Mouse (Mus musculus) megakaryocyte, embryonic 14.5 days (primary cell): ENCODE results near the gene Zfp787. TPM values are rescaled to one million over a fixed set of nuclear protein-coding genes. Genes with fewer than 3 reads are reported as not detected.

Experiments used
- H3K27me3 ChIP-seq: replicated peaks from 2 replicates; pipeline ENCODE3; 2012; ENCODE audit warnings: inconsistent platforms
- H3K36me3 ChIP-seq: replicated peaks from 2 replicates; pipeline ENCODE3; 2012; ENCODE audit warnings: low read length, inconsistent platforms, mixed read lengths
- H3K4me1 ChIP-seq: 2 replicates; pipeline ENCODE4 v1.6.1; 2012; ENCODE audit warnings: inconsistent platforms
- H3K4me3 ChIP-seq: replicated peaks from 2 replicates; pipeline ENCODE3; 2012; ENCODE audit warnings: moderate library complexity, mild to moderate bottlenecking, inconsistent platforms
- H3K9me3 ChIP-seq: 2 replicates; pipeline ENCODE4 v1.6.1; 2012; ENCODE audit warnings: inconsistent platforms
- FLI1 ChIP-seq: IDR thresholded peaks from 2 replicates; pipeline ENCODE4 v1.6.1; 2012; ENCODE audit warnings: low read length, inconsistent platforms, mixed read lengths
- GATA1 ChIP-seq: IDR thresholded peaks from 3 replicates; pipeline ENCODE4 v1.6.1; 2012; ENCODE audit warnings: mixed read lengths, low read length, inconsistent platforms, borderline replicate concordance
- polyA plus RNA-seq: library from polyadenylated mRNA; stranded (reverse); fragments of >175 nt; gene quantifications from 2 replicates; pipeline ENCODE4 v1.2.3, GENCODE M21; 2012; ENCODE audit warnings: low replicate concordance; ENCODE audit not compliant: insufficient read depth

Gene Zfp787
- polyA plus RNA-seq, 1 experiment = 31.0 TPM

- Histone ChIP-seq H3K4me3 (peak overlapping the region; percentile 23), H3K9me3 (no peaks in the 10 kb centered on the region), H3K36me3 (peaks cover 5% of the 10 kb centered on the region), H3K27me3 (no peaks in the 10 kb centered on the region), H3K4me1 (peaks cover 45% of the 10 kb centered on the region)
- no peak for TF ChIP-seq FLI1
- no peak for TF ChIP-seq GATA1
These were observed 14.6 kb upstream of the Zfp787 start for GRCm38 (mm10) chr7:6170391-6170790.

DNA sequence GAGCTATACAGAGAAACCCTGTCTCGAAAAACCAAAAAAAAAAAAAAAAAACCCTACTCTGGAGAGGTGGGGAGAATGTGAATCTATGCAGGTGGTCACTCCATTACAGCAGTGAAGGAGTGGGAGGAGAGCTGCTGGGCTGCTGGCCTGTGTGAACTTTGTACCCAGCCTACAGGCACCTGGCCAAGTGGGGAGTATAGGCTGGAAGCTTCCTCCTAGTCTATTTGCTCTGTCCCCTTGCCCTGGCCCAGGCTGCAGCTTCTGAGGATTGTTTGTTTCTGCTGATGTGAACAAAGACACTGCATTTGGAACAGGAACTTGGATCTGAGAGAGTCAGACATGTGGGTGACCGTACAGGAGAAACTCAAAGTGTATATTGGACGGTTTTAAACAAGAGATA lies 13.6 kb upstream of the Zfp787 start:
- H3K4me3 ChIP-seq = no peak overlapping the region
- no peaks in the 10 kb centered on the region for H3K36me3 ChIP-seq
- no peak for TF ChIP-seq GATA1
- TF ChIP-seq FLI1 = no peak
- no peaks in the 10 kb centered on the region for H3K27me3 ChIP-seq
- peaks cover 36% of the 10 kb centered on the region for H3K4me1 ChIP-seq
- H3K9me3 ChIP-seq = no peaks in the 10 kb centered on the region

DNA sequence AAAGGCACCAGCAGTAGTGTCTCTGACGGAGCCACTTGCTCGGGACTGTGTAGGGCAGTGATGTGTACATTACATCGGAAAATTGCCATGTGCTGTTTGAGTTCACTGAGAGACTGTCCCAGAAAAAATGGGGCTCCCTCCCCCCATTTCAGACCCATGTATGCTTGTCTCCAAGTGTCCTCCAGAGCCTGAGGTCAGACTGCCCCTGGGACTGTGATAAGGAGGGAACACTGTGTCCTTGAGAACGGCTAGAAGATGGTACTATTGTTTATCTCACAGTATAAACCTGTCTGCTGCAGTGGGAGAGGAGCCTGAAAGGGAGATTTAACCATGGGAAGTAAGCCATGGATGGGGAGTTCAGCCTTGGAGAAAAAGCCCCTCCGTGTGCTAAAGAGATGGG lies 8.9 kb upstream of the Zfp787 start:
- TF ChIP-seq FLI1 = no peak
- TF ChIP-seq GATA1 = no peak
- no peak overlapping the region for H3K4me3 ChIP-seq
- peaks cover 7% of the 10 kb centered on the region for H3K36me3 ChIP-seq
- no peaks in the 10 kb centered on the region for H3K27me3 ChIP-seq
- peaks cover under 1% of the 10 kb centered on the region; the same call in 1 of the 2 replicates for H3K4me1 ChIP-seq
- peaks cover 4% of the 10 kb centered on the region; the same call in 1 of the 2 replicates for H3K9me3 ChIP-seq

- H3K27me3 ChIP-seq = no peaks in the 10 kb centered on the region
- H3K36me3 ChIP-seq = peaks cover 7% of the 10 kb centered on the region
- H3K4me3 ChIP-seq = no peak overlapping the region
- H3K4me1 ChIP-seq = peaks cover 21% of the 10 kb centered on the region
- peaks cover 4% of the 10 kb centered on the region; the same call in 1 of the 2 replicates for H3K9me3 ChIP-seq
- TF ChIP-seq FLI1 (no peak), GATA1 (no peak)
These were observed 6.4 kb upstream of the Zfp787 start for GRCm38 (mm10) chr7:6162172-6162571.

DNA sequence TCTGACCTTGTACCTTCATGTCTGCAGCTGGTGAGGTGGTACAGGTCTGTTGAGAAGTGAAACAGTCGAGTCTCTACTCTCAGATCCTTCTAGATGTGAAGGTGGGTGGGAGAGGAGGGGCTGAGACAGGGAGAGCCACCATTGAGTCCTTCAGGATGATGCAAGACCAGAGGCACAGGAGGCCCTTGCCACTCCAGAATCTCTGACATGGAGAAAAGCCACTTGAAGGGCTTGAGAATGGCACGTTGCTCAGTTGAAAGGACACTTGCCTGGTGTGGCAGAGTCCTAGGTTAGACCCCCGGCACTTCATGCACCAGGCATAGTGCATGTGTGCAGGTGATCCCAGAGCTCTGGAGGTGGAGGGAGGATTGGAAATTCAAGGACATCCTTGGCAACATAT lies 5.7 kb upstream of the Zfp787 start:
- Histone ChIP-seq H3K9me3 (peaks cover 4% of the 10 kb centered on the region; the same call in 1 of the 2 replicates), H3K4me3 (no peak overlapping the region), H3K27me3 (no peaks in the 10 kb centered on the region), H3K36me3 (peaks cover 7% of the 10 kb centered on the region), H3K4me1 (peaks cover 28% of the 10 kb centered on the region)
- TF ChIP-seq GATA1 (no peak), FLI1 (no peak)

DNA sequence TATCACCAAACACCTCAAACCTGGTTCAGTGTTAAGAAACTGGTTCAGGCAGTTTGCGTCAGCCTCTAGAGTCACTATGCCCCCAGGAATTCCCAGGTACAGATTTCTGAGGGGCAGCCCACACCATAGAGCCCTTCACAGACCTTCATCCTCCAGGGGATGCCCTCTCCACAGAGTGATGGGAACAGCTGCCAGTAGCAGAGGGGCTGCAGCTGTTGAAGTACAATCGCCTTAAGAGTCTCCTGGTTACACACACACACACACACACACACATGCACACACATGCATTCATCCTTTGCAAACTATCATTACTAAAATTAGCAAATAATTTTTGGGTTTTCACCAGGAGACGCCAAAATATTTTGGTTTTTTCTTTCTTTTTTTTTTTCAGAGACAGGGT lies 3.8 kb upstream of the Zfp787 start:
- peaks cover 36% of the 10 kb centered on the region for H3K4me1 ChIP-seq
- H3K27me3 ChIP-seq = no peaks in the 10 kb centered on the region
- peaks cover 4% of the 10 kb centered on the region; the same call in 1 of the 2 replicates for H3K9me3 ChIP-seq
- TF ChIP-seq GATA1 (no peak), FLI1 (no peak)
- H3K36me3 ChIP-seq = peaks cover 7% of the 10 kb centered on the region
- no peak overlapping the region for H3K4me3 ChIP-seq

DNA sequence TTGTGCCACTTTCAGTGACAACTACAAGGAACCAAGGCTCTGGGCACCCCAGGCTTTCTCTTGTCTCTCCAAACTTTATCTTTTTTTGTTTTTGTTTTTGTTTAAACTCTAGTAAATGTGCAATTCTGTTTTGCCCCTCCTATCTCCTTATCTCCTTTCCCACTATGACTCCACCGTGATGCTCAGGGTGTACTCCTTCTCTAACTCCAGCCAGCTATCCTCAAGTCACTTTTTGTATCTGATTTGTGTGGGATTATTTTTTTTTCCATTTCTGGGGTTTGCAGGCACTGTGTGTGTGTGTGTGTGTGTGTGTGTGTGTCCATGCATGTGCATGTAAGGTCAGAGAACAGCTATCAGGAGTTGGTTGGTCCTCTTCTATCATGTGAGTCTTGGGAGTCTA lies 1.7 kb upstream of the Zfp787 start:
- Histone ChIP-seq H3K27me3 (no peaks in the 10 kb centered on the region), H3K4me1 (peaks cover 57% of the 10 kb centered on the region), H3K9me3 (peaks cover 3% of the 10 kb centered on the region; the same call in 1 of the 2 replicates), H3K36me3 (peaks cover 6% of the 10 kb centered on the region), H3K4me3 (peak overlapping the region; percentile 18)
- TF ChIP-seq GATA1 (no peak), FLI1 (no peak)

DNA sequence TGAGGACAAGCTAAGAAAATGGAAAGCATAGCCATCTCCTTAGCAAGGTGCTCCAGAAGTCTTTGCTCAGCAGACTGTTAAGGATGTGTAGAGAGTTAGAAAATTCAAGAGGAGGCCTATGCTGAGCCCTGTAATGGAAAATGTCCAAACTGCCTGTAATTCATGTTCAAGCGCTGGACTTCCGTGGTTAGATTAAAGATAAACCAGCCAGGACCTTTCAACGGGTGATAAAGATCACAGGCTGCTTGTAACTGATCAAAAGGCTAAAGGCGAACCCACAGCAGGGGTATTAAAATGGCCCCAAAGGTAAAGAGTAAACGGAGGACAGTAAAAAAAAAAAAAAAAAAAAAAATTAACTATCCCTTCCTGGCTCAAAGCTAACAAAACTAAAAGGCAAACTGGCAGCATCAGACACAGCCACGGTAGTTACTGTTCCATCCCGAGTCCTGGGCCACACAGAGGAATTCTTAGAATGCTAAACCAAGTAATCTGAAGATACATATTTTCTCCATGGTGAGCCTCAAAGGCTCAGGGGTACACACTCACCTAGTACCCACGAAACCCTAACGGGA lies 1.2 kb upstream of the Zfp787 start:
- Histone ChIP-seq H3K4me1 (peaks cover 62% of the 10 kb centered on the region), H3K4me3 (peak overlapping the region; percentile 92), H3K36me3 (peaks cover 3% of the 10 kb centered on the region), H3K9me3 (no peaks in the 10 kb centered on the region), H3K27me3 (no peaks in the 10 kb centered on the region)
- TF ChIP-seq GATA1 (no peak), FLI1 (no peak)

DNA sequence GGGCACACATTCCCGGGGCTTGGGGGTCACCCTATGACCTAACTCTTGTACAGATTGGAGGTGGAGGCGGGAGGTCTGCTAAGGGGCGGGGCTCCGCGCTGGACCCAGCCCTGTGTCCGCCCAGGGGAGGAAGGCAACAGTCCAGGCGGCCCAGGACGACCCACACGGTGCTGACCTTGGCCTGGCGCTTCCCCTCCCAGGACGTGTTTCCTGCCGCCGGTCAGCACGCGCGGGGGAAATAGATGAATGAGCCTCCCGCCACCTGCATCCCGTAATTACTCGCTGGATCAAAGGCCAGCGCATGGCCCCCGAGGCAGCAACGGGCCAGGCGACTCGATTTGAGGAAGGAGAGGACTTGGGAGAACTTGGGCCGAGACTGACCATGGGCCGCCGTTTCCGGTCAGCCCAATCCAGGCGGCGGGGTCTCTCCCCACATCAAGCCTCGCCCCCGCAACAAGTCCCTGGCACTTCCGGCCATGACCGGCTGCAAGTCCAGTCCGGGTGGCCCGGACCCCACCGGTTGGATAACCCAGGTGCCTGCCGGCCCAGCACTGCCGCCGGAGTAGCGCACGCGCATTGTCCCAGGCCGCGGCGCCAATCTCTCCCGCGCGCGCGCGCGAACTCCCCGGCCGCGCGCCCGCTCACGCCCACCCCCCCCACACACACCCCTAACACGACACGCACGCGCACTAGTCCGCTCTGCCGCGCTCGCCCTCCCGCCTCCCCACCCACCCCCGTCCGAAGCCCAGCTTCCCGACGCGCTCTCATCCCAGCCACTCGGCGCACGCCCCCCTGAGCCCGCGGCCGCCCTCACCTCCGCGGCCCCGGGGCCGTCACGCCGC lies 545 bp downstream of the Zfp787 start:
- Histone ChIP-seq H3K4me1 (peaks cover 80% of the 10 kb centered on the region), H3K27me3 (no peaks in the 10 kb centered on the region), H3K36me3 (no peaks in the 10 kb centered on the region), H3K9me3 (no peaks in the 10 kb centered on the region), H3K4me3 (peak overlapping the region; percentile 92)
- TF ChIP-seq FLI1 = no peak
- no peak for TF ChIP-seq GATA1

- peaks cover 85% of the 10 kb centered on the region for H3K4me1 ChIP-seq
These were observed 1.6 kb downstream of the Zfp787 start for GRCm38 (mm10) chr7:6154164-6154563.

More at GRCm38 (mm10) chr7:6154164-6154563, 1.6 kb downstream of the Zfp787 start:
- no peaks in the 10 kb centered on the region for H3K27me3 ChIP-seq
- H3K4me3 ChIP-seq = peak overlapping the region; percentile 92
- H3K9me3 ChIP-seq = no peaks in the 10 kb centered on the region
- TF ChIP-seq GATA1 = no peak
- TF ChIP-seq FLI1 = no peak
- H3K36me3 ChIP-seq = peaks cover 2% of the 10 kb centered on the region
